Comparison of ENCODE assay signal across 8 mouse cellular contexts in genomic region chr16:91485841-91486240, GRCm38 (mm10). TPM values are rescaled to one million over a fixed set of nuclear protein-coding genes. Genes with fewer than 3 reads are reported as not detected.
A peak's percentile ranks its signal among the peaks of the same experiment; 100 is the strongest.
DNase-seq lines count a peak whose midpoint lies in the region; ATAC-seq and TF ChIP-seq lines count a peak whose summit lies in the region.

No protein-coding gene starts in this region.

- H3K4me2 ChIP-seq in lung, postnatal 0 days (replicated peaks; ENCODE audit: low read depth, low read length), result peak overlapping the region; percentile 76
- peak overlapping the region; percentile 67 for H3K4me2 ChIP-seq in limb, embryonic 14.5 days (replicated peaks; ENCODE audit: low read depth, low read length, severe bottlenecking)

- H3K9ac ChIP-seq in lung, postnatal 0 days (replicated peaks; ENCODE audit: low read depth), result peak overlapping the region; percentile 75
- H3K9ac ChIP-seq in limb, embryonic 14.5 days (ENCODE audit: low read depth, low read length, severe bottlenecking), result peak overlapping the region; percentile 88

- H3K4me3 ChIP-seq in lung, postnatal 0 days (ENCODE audit: low read depth, low read length), result peak overlapping the region; percentile 76
- H3K4me3 ChIP-seq in embryonic fibroblast, embryonic 13.5 days (ENCODE audit: insufficient read depth, low read length), result peak overlapping the region; percentile 90
- H3K4me3 ChIP-seq in limb, embryonic 14.5 days (replicated peaks; ENCODE audit: low read length), result peak overlapping the region; percentile 90

- no peak for ATAC-seq in lung, postnatal 0 days
- no peak for ATAC-seq in limb, embryonic 14.5 days (ENCODE audit: low FRiP score, low read depth)
- no peak for ATAC-seq in erythroid progenitor cell, adult 5-6 weeks (replicated peaks; ENCODE audit: low FRiP score, poor library complexity, severe bottlenecking)

- H3K36me3 ChIP-seq in lung, postnatal 0 days (ENCODE audit: insufficient read depth, low read length), result peaks cover 7% of the 10 kb centered on the region; the same call in 1 of the 2 replicates
- peaks cover 22% of the 10 kb centered on the region for H3K36me3 ChIP-seq in limb, embryonic 14.5 days (ENCODE audit: control insufficient read depth, insufficient read depth, low read length)
- H3K36me3 ChIP-seq in splenic B cell, adult 2 months (ENCODE audit: control insufficient read depth, insufficient read depth, low read length, poor library complexity, severe bottlenecking), result peaks cover 3% of the 10 kb centered on the region

- H3K9me3 ChIP-seq in lung, postnatal 0 days (ENCODE audit: low read length), result no peaks in the 10 kb centered on the region
- no peaks in the 10 kb centered on the region for H3K9me3 ChIP-seq in limb, embryonic 14.5 days (ENCODE audit: control insufficient read depth, low read length)

- WGBS in lung, postnatal 0 days, result 16% methylated on average over 5 of the region's 5 CpGs
- WGBS in limb, embryonic 14.5 days, result 38% methylated on average over 5 of the region's 5 CpGs

- TF ChIP-seq EP300 in lung, postnatal 0 days (IDR thresholded peaks at IDR 0.05), result no peak

- TF ChIP-seq CTCF in lung, postnatal 0 days (IDR thresholded peaks at IDR 0.05), result no peak
- TF ChIP-seq CTCF in embryonic fibroblast, embryonic 13.5 days (IDR thresholded peaks at IDR 0.05; ENCODE audit: borderline replicate concordance, insufficient read depth, low read length), result no peak

- 0 out of 2 replicates have a peak, but pooled peaks cover 10% of the 10 kb centered on the region for H3K4me1 ChIP-seq in lung, postnatal 0 days (ENCODE audit: insufficient read depth, low read depth, low read length)
- no peaks in the 10 kb centered on the region for H3K4me1 ChIP-seq in embryonic fibroblast, embryonic 13.5 days (ENCODE audit: control insufficient read depth, insufficient read depth, low read length)
- H3K4me1 ChIP-seq in limb, embryonic 14.5 days (ENCODE audit: control insufficient read depth, insufficient read depth, low read length), result peaks cover 11% of the 10 kb centered on the region

- H3K27me3 ChIP-seq in lung, postnatal 0 days (replicated peaks; ENCODE audit: insufficient read depth, low read length), result no peaks in the 10 kb centered on the region
- no peaks in the 10 kb centered on the region for H3K27me3 ChIP-seq in limb, embryonic 14.5 days (ENCODE audit: control insufficient read depth, insufficient read depth, low read length)
- H3K27me3 ChIP-seq in splenic B cell, adult 2 months (ENCODE audit: control insufficient read depth, insufficient read depth, low read length, poor library complexity, severe bottlenecking), result no peaks in the 10 kb centered on the region

- DNase-seq in lung, postnatal 0 days (ENCODE audit: low spot score), result peak; percentile 9
- DNase-seq in lung, postnatal 25 days (ENCODE audit: low spot score), result no peak
- DNase-seq in limb, embryonic 14.5 days (ENCODE audit: low spot score), result no peak
- peak; percentile 24 for DNase-seq in splenic B cell, adult 2 months (ENCODE audit: low read depth, low spot score)
- no peak for DNase-seq in kidney, postnatal 25 days
- DNase-seq in cerebellum, postnatal 4 days (ENCODE audit: low spot score in 2 of 2), result no peak

- TF ChIP-seq POLR2A in embryonic fibroblast, embryonic 13.5 days (IDR thresholded peaks at IDR 0.05; ENCODE audit: low read depth, low read length), result no peak
- TF ChIP-seq POLR2A in limb, embryonic 14.5 days (IDR thresholded peaks at IDR 0.05; ENCODE audit: borderline replicate concordance, extremely low read depth, insufficient read depth, insufficient read length), result no peak

- H3K27ac ChIP-seq in lung, postnatal 0 days (ENCODE audit: low read length), result peak overlapping the region; percentile 96
- H3K27ac ChIP-seq in embryonic fibroblast, embryonic 13.5 days (ENCODE audit: insufficient read depth, low read length), result peak overlapping the region; percentile 87
- H3K27ac ChIP-seq in limb, embryonic 14.5 days (replicated peaks; ENCODE audit: low read depth, low read length), result peak overlapping the region; percentile 89

RNA-seq across cellular contexts. Expression of gene Ifnar1, which starts 0.8 kb away (rescaled TPM):
- 40.3 and 44.9 TPM in 2 replicates for polyA plus RNA-seq in lung, postnatal 0 days (2015; fragmentation: Nextera tagmentation; extraction: Ambion mirVana)
- 58.6 and 73.8 TPM in 2 replicates for polyA plus RNA-seq in embryonic fibroblast, embryonic 13.5 days (2011; ENCODE audit: insufficient read length, low read depth, missing spikeins)
- 45.3 and 45.7 TPM in 2 replicates for polyA plus RNA-seq in limb, embryonic 14.5 days (2012; rRNA removed)
- 53.7 and 64.0 TPM in 2 replicates for polyA plus RNA-seq in limb, embryonic 14.5 days (2014; fragmentation: Nextera tagmentation; extraction: Ambion mirVana)
- total RNA-seq in erythroid progenitor cell, adult 5-6 weeks (2015; ENCODE audit: low replicate concordance), result 31.9 and 32.1 TPM in 2 replicates
- total RNA-seq in erythroid progenitor cell, adult 5-6 weeks (2017; ENCODE audit: low replicate concordance), result 38.1 and 46.3 TPM in 2 replicates

Comparison
In these comparisons a context has a peak if more than half of its experiments do, and no peak if none do; other contexts are left out.
1. DNase-seq: peak in lung, postnatal 0 days (single experiment) and splenic B cell, adult 2 months (single experiment); none in lung, postnatal 25 days (single experiment), limb, embryonic 14.5 days (single experiment), kidney, postnatal 25 days (0 of 2) and cerebellum, postnatal 4 days (0 of 2).
2. Peak in every context shown above with its lines, with median percentiles within 50 percentile points of each other: H3K27ac ChIP-seq and H3K4me3 ChIP-seq.